Mouse (Mus musculus): ENCODE measurements around the gene Cyp27b1. TPM values are rescaled to one million over a fixed set of nuclear protein-coding genes. Genes with fewer than 3 reads are reported as not detected.

The Cyp27b1 gene
- polyA plus RNA-seq, 1 experiment = 0.20 TPM

- Histone ChIP-seq H3K4me3 (ENCODE audit: insufficient read depth, poor library complexity, severe bottlenecking) (no peak overlapping the region), H3K36me3 (ENCODE audit: control insufficient read depth, insufficient read depth) (peaks cover 3% of the 10 kb centered on the region), H3ac (ENCODE audit: control insufficient read depth, insufficient read length, low read depth) (no peak overlapping the region), H3K79me2 (ENCODE audit: control insufficient read depth, insufficient read depth) (no peaks in the 10 kb centered on the region), H3K79me3 (ENCODE audit: low read depth) (no peaks in the 10 kb centered on the region), H3K27me3 (ENCODE audit: control insufficient read depth, insufficient read depth, insufficient read length) (no peaks in the 10 kb centered on the region)
- no peak for TF ChIP-seq MAX (IDR thresholded peaks at IDR 0.05)
- no peak for TF ChIP-seq MYOG (IDR thresholded peaks at IDR 0.05; ENCODE audit: control insufficient read depth, extremely low read depth, insufficient read length)
- no peak for TF ChIP-seq CTCF (IDR thresholded peaks at IDR 0.05; ENCODE audit: control insufficient read depth, insufficient read depth, insufficient read length)
- no peak for TF ChIP-seq MYOD1 (IDR thresholded peaks at IDR 0.05; ENCODE audit: control insufficient read depth, insufficient read length, low read depth)
- no peak for TF ChIP-seq FOSL1 (IDR thresholded peaks at IDR 0.05; ENCODE audit: insufficient read depth, low read length, poor library complexity, severe bottlenecking)
- no peak for TF ChIP-seq USF1 (IDR thresholded peaks at IDR 0.05; ENCODE audit: low read depth)
- TF ChIP-seq CEBPB (IDR thresholded peaks at IDR 0.05; ENCODE audit: low read depth) = no peak
Observed at GRCm38 (mm10) chr10:127092742-127093141, 44.7 kb downstream of the Cyp27b1 start.

GRCm38 (mm10) chr10:127094382-127094802 lies 46.3 kb downstream of the Cyp27b1 start:
- peaks cover 8% of the 10 kb centered on the region for H3K36me3 ChIP-seq (ENCODE audit: control insufficient read depth, insufficient read depth)
- H3ac ChIP-seq (ENCODE audit: control insufficient read depth, insufficient read length, low read depth) = no peak overlapping the region
- no peaks in the 10 kb centered on the region for H3K27me3 ChIP-seq (ENCODE audit: control insufficient read depth, insufficient read depth, insufficient read length)
- no peaks in the 10 kb centered on the region for H3K79me3 ChIP-seq (ENCODE audit: low read depth)
- no peaks in the 10 kb centered on the region for H3K79me2 ChIP-seq (ENCODE audit: control insufficient read depth, insufficient read depth)
- no peak for TF ChIP-seq CEBPB (IDR thresholded peaks at IDR 0.05; ENCODE audit: low read depth)
- TF ChIP-seq MYOG (IDR thresholded peaks at IDR 0.05; ENCODE audit: control insufficient read depth, extremely low read depth, insufficient read length) = no peak
- no peak for TF ChIP-seq MAX (IDR thresholded peaks at IDR 0.05)
- no peak for TF ChIP-seq FOSL1 (IDR thresholded peaks at IDR 0.05; ENCODE audit: insufficient read depth, low read length, poor library complexity, severe bottlenecking)
- no peak for TF ChIP-seq CTCF (IDR thresholded peaks at IDR 0.05; ENCODE audit: control insufficient read depth, insufficient read depth, insufficient read length)
- no peak overlapping the region for H3K4me3 ChIP-seq (ENCODE audit: insufficient read depth, poor library complexity, severe bottlenecking)

- H3K36me3 ChIP-seq (ENCODE audit: control insufficient read depth, insufficient read depth) = peaks cover 8% of the 10 kb centered on the region
- TF ChIP-seq MYOG (IDR thresholded peaks at IDR 0.05; ENCODE audit: control insufficient read depth, extremely low read depth, insufficient read length) = no peak
- TF ChIP-seq MYOD1 (IDR thresholded peaks at IDR 0.05; ENCODE audit: control insufficient read depth, insufficient read length, low read depth) = no peak
- no peak for TF ChIP-seq USF1 (IDR thresholded peaks at IDR 0.05; ENCODE audit: low read depth)
- no peak for TF ChIP-seq CEBPB (IDR thresholded peaks at IDR 0.05; ENCODE audit: low read depth)
- no peak for TF ChIP-seq MAX (IDR thresholded peaks at IDR 0.05)
- no peak for TF ChIP-seq CTCF (IDR thresholded peaks at IDR 0.05; ENCODE audit: control insufficient read depth, insufficient read depth, insufficient read length)
Observed at GRCm38 (mm10) chr10:127098514-127098913, 50.5 kb downstream of the Cyp27b1 start.

GRCm38 (mm10) chr10:127099191-127099590 lies 51.1 kb downstream of the Cyp27b1 start:
- Histone ChIP-seq H3K79me2 (ENCODE audit: control insufficient read depth, insufficient read depth) (no peaks in the 10 kb centered on the region), H3ac (ENCODE audit: control insufficient read depth, insufficient read length, low read depth) (no peak overlapping the region), H3K36me3 (ENCODE audit: control insufficient read depth, insufficient read depth) (peaks cover 8% of the 10 kb centered on the region), H3K4me3 (ENCODE audit: insufficient read depth, poor library complexity, severe bottlenecking) (no peak overlapping the region), H3K27me3 (ENCODE audit: control insufficient read depth, insufficient read depth, insufficient read length) (no peaks in the 10 kb centered on the region), H3K79me3 (ENCODE audit: low read depth) (no peaks in the 10 kb centered on the region)
- no peak for TF ChIP-seq CEBPB (IDR thresholded peaks at IDR 0.05; ENCODE audit: low read depth)
- TF ChIP-seq CTCF (IDR thresholded peaks at IDR 0.05; ENCODE audit: control insufficient read depth, insufficient read depth, insufficient read length) = no peak
- no peak for TF ChIP-seq USF1 (IDR thresholded peaks at IDR 0.05; ENCODE audit: low read depth)

More at GRCm38 (mm10) chr10:127098514-127098913, 50.5 kb downstream of the Cyp27b1 start:
- Histone ChIP-seq H3ac (ENCODE audit: control insufficient read depth, insufficient read length, low read depth) (no peak overlapping the region), H3K27me3 (ENCODE audit: control insufficient read depth, insufficient read depth, insufficient read length) (no peaks in the 10 kb centered on the region), H3K79me3 (ENCODE audit: low read depth) (no peaks in the 10 kb centered on the region), H3K4me3 (ENCODE audit: insufficient read depth, poor library complexity, severe bottlenecking) (no peak overlapping the region), H3K79me2 (ENCODE audit: control insufficient read depth, insufficient read depth) (no peaks in the 10 kb centered on the region)

GRCm38 (mm10) chr10:127099868-127100267 lies 51.8 kb downstream of the Cyp27b1 start:
- H3K79me2 ChIP-seq (ENCODE audit: control insufficient read depth, insufficient read depth) = no peaks in the 10 kb centered on the region
- no peak overlapping the region for H3ac ChIP-seq (ENCODE audit: control insufficient read depth, insufficient read length, low read depth)
- H3K4me3 ChIP-seq (ENCODE audit: insufficient read depth, poor library complexity, severe bottlenecking) = no peak overlapping the region
- H3K27me3 ChIP-seq (ENCODE audit: control insufficient read depth, insufficient read depth, insufficient read length) = no peaks in the 10 kb centered on the region
- no peaks in the 10 kb centered on the region for H3K79me3 ChIP-seq (ENCODE audit: low read depth)
- no peak for TF ChIP-seq MAX (IDR thresholded peaks at IDR 0.05)
- TF ChIP-seq FOSL1 (IDR thresholded peaks at IDR 0.05; ENCODE audit: insufficient read depth, low read length, poor library complexity, severe bottlenecking) = no peak
- TF ChIP-seq MYOD1 (IDR thresholded peaks at IDR 0.05; ENCODE audit: control insufficient read depth, insufficient read length, low read depth) = no peak
- no peak for TF ChIP-seq MYOG (IDR thresholded peaks at IDR 0.05; ENCODE audit: control insufficient read depth, extremely low read depth, insufficient read length)
- TF ChIP-seq CEBPB (IDR thresholded peaks at IDR 0.05; ENCODE audit: low read depth) = no peak
- TF ChIP-seq CTCF (IDR thresholded peaks at IDR 0.05; ENCODE audit: control insufficient read depth, insufficient read depth, insufficient read length) = no peak
- TF ChIP-seq USF1 (IDR thresholded peaks at IDR 0.05; ENCODE audit: low read depth) = no peak
- H3K36me3 ChIP-seq (ENCODE audit: control insufficient read depth, insufficient read depth) = peaks cover 8% of the 10 kb centered on the region

GRCm38 (mm10) chr10:127100414-127100813 lies 52.4 kb downstream of the Cyp27b1 start:
- TF ChIP-seq USF1 (IDR thresholded peaks at IDR 0.05; ENCODE audit: low read depth) = no peak
- TF ChIP-seq MYOG (IDR thresholded peaks at IDR 0.05; ENCODE audit: control insufficient read depth, extremely low read depth, insufficient read length) = no peak
- TF ChIP-seq CEBPB (IDR thresholded peaks at IDR 0.05; ENCODE audit: low read depth) = no peak
- TF ChIP-seq FOSL1 (IDR thresholded peaks at IDR 0.05; ENCODE audit: insufficient read depth, low read length, poor library complexity, severe bottlenecking) = no peak
- no peak for TF ChIP-seq MAX (IDR thresholded peaks at IDR 0.05)
- no peak for TF ChIP-seq CTCF (IDR thresholded peaks at IDR 0.05; ENCODE audit: control insufficient read depth, insufficient read depth, insufficient read length)
- no peak for TF ChIP-seq MYOD1 (IDR thresholded peaks at IDR 0.05; ENCODE audit: control insufficient read depth, insufficient read length, low read depth)
- Histone ChIP-seq H3K36me3 (ENCODE audit: control insufficient read depth, insufficient read depth) (peaks cover 8% of the 10 kb centered on the region), H3K79me2 (ENCODE audit: control insufficient read depth, insufficient read depth) (no peaks in the 10 kb centered on the region), H3K79me3 (ENCODE audit: low read depth) (no peaks in the 10 kb centered on the region), H3K4me3 (ENCODE audit: insufficient read depth, poor library complexity, severe bottlenecking) (no peak overlapping the region), H3ac (ENCODE audit: control insufficient read depth, insufficient read length, low read depth) (no peak overlapping the region), H3K27me3 (ENCODE audit: control insufficient read depth, insufficient read depth, insufficient read length) (no peaks in the 10 kb centered on the region)
